Mouse (Mus musculus) urinary bladder, postnatal 4 days (tissue): ENCODE results near the gene Ppox.
"Not testable (repeated sequence)": the region's sequence is repeated elsewhere in the genome, so short reads cannot be mapped to it uniquely, and the experiment has no call there.

Experiments
- DNase-seq, 2 experiments: peaks; one replicate each; pipeline ENCODE4 v3.0.0; 2021 to 2022; ENCODE audit warnings: low spot score in 2 of 2

The Ppox gene

GRCm38 (mm10) chr1:171280916-171281527 lies at the start of gene Ppox:
Gene Ppox, minus strand, starts transcription at chr1:171281186.
- peak; percentile 89 for DNase-seq

DNA sequence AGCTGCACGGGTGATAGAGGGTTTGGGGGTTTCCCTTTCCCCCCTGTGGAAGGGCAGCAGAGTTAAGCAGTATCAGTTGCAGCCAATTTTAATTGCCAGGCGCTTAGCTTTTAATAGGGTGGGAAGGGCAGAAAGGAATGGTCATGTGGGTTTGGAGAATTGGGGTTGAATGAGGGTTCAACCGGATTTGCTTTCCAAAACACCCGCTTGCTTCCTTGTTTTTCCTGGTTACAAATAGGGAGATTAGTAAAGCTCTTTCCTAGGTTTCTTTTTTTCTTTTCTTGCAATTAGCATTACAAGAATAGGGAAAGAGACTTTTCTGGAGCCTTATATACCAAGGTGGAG lies 49.2 kb upstream of the Ppox start:
- DNase-seq = no peak

DNA sequence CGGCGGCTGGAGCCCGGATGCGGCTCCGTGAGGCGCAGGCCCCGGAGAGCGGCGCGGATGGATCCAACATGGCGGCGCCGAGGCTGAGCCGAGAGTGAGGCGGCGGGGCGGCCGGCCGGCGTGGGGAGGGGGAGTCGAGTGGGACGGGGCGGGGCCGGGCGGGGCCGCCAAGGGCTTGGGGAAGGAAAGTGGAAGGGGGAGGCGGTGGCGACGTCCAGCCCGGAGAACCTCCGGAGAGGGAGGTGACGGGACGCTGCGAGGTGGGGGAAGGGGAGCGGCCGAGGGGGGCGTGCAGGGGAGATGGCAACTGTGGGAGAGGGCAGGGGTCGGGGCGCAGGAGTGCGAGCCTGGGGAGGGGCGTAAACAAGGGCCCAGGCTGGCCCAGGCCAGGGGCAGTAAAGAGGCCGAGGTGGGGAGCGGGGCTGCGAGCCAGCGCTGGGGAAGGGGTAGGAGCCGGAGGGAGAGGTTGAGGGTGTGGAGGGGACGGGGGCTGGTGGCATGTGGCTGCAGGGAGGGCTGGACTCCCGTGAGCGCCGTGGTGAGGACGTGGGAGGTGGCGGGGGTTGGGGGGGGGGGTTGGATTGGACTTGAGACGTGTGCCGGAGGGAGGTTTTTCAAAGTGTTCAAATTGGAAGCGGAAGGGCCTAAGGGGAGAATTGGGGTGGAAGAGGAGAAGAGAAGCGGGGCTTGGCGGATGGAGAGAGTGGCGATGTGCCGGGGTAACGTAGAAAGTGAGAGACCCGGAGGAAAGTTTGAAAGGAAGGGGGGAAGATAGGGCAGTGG lies 48.6 kb upstream of the Ppox start:
- peak in 1 of 2 experiments; percentile 83 for DNase-seq

- DNase-seq = peak; percentile 87 to 91
These were observed 48.0 kb upstream of the Ppox start, which contains the start of gene Dedd for GRCm38 (mm10) chr1:171328839-171329432. Gene Dedd, plus strand, starts transcription at chr1:171329145.

GRCm38 (mm10) chr1:171328244-171328643 lies 47.3 kb upstream of the Ppox start:
- DNase-seq = no peak

GRCm38 (mm10) chr1:171326588-171326987 lies 45.6 kb upstream of the Ppox start:
- not testable (repeated sequence) for DNase-seq

- no peak for DNase-seq
These were observed 44.6 kb upstream of the Ppox start for GRCm38 (mm10) chr1:171325571-171325970.

- no peak for DNase-seq
These were observed 41.0 kb upstream of the Ppox start for GRCm38 (mm10) chr1:171322012-171322411.

DNA sequence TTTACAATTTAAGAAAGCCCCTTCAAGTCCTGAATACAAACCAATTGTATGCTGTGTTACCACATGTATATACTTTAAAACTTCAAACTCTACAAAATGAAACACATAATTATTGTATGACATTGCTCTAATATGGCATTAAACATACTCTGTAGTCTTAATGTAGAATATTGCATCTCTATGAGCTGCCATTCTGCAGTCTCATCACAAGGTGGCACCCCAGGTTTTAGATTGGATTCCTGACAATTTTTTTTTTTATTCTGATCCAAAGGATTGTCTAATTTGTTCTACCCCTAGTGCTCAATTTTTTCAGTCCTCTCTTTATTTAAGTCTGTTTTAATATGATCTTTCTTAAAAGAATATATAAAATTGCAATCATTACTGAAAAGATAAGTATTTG lies 40.4 kb upstream of the Ppox start:
- no peak for DNase-seq

GRCm38 (mm10) chr1:171320151-171320550 lies 39.2 kb upstream of the Ppox start:
- no peak for DNase-seq

DNA sequence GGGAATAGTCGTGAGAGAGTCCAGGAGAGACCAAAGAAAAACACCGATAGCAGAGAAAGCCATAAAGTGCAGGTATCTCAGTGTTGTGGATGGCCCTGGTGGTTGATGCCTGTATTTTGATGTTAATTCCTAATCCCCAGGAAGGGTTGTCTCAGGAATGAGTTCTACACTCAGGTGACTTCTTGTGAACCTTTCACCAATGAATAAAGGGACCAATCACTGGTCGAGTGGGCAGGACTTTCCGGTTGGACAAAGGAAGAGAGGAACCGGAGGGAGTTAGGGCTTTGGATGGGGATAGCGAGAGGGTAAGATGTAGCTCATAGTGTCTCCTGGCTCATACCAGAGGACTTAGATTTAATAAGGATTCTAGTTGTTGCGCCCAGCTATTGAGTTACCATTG lies 38.8 kb upstream of the Ppox start:
- no peak for DNase-seq

DNA sequence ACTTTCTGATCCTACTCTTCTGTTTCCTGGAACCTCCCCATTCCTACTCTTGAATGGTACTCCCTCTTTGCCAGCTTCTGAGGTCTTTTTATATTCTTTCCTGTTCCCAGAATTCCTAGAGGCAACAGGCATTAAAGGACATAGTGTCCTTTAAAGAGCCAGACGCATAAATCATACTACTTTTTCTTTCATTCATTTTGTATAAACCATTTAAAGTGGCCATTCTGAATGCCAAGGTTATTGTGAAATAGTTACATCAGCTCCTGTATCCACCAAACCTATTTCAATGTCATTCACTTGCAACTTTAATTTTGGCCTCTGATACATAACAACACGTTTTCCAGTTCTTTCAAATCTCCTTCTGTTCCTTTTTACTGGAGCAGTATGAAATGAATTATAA lies 28.3 kb upstream of the Ppox start:
- no peak for DNase-seq

DNA sequence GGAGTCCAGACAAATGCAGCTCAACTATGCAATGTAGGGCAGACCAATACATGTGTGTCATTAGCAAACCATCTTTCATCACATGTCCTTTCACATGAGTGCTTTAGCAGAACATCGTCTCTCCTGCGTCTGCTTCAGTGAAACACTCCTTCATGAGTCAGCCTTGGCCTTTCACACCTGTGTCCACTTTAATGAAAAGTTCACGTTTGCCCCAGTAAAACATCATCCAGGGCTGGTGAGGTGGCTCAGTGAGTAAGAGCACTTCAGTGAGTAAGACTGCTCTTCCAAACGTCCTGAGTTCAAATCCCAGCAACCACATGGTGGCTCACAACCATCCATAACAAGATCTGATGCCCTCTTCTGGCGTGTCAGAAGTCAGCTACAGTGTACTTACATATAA lies 25.2 kb upstream of the Ppox start:
- DNase-seq = not testable (repeated sequence)

DNA sequence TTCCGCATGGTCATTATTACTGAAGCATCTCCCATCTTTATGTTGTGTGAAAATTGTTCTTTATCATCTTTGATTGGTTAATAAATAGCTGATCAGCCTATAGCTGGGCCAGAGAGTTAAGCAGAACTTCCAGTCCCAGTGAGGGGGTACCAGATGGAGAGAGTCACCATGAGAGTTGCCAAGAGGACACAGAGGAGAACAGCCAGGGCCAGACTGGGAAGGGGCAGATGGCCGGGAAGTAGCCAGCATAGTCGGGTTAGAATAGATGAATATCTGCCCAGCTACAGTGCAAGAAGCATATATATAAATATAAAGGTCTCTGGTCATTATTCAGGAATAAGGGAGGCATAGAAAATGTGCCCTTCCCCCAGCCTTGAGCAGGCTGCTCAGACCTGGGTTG lies 17.2 kb upstream of the Ppox start:
- no peak for DNase-seq

GRCm38 (mm10) chr1:171295063-171295402 lies 14.0 kb upstream of the Ppox start:
- DNase-seq = no peak

DNA sequence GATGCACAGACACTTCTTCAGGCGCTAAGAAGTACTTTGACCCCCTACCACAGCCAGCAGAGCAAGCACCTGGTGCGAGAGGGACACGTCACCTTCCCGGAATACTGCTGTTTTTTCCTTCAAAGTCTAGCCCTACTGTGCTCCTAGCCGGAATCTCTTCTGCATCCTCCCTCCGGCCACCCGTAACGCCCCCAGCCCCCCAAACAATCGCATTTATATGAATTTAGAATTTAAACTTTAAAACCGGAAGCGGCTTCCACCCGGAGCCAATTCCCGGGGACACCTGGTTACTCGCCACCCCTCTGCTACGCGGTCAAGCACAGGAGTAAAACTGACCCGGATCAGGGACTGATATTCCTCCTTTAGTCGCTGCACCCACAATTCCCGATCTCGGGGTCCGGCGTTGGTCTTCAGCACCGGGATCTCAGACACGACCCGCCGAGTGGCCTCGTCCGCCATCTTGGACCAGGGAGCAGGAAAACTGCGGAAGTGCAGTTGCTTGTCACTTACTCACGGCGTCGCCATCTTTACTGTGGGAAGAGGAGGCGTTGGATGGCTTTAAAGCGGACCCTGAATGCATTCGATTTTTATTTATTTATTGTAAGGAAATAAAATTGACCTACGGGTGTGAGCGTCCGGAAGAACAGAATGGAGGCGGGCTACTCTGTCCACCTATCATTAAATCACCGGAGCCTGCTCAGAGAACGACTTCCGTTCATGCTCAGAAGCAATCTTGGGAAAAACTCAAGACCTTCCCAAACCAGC lies 13.5 kb upstream of the Ppox start, which contains the start of gene Ufc1:
TSS of gene Ufc1 (minus strand) at position 727 of the 765 bp plus-strand sequence.
- peak; percentile 81 to 82 for DNase-seq

DNA sequence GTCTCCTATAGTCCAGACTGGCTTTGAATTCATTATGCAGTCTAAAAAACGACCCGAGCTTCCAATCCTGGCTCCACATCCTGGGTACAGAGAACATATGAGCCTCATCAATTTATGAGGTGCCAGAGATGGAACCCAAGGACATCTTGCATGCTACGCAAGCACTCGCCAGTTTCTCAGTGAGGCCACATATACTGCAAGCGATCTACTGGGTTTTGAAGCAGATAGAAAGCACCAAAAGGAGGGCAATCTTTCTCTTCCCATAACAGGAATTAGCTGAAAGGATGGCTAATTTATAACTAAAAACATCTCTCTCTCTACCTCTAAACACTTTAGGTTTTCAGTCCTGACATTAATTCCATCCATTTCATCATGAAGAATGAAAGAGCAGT lies 12.9 kb upstream of the Ppox start:
- DNase-seq = no peak

DNA sequence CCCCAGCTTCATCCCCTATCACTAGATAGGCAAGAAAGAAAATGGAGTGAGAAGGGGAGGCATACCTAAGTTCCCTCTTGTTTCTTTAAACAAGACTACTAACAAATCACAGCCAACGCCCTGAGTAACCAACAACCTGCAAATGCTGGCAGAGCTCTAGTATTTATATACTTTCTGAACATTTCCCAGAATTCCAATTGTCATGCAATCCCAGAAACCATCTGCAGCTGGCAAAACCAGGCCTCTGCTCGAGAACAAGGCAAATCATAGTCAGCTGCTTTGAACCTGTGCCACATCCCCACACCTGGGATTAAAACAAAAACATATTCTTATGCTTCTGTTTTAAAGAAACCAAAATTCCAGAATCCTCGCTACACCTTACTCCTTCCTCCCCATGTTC lies 12.4 kb upstream of the Ppox start:
- no peak for DNase-seq

GRCm38 (mm10) chr1:171288328-171288727 lies 7.3 kb upstream of the Ppox start:
- DNase-seq = no peak

DNA sequence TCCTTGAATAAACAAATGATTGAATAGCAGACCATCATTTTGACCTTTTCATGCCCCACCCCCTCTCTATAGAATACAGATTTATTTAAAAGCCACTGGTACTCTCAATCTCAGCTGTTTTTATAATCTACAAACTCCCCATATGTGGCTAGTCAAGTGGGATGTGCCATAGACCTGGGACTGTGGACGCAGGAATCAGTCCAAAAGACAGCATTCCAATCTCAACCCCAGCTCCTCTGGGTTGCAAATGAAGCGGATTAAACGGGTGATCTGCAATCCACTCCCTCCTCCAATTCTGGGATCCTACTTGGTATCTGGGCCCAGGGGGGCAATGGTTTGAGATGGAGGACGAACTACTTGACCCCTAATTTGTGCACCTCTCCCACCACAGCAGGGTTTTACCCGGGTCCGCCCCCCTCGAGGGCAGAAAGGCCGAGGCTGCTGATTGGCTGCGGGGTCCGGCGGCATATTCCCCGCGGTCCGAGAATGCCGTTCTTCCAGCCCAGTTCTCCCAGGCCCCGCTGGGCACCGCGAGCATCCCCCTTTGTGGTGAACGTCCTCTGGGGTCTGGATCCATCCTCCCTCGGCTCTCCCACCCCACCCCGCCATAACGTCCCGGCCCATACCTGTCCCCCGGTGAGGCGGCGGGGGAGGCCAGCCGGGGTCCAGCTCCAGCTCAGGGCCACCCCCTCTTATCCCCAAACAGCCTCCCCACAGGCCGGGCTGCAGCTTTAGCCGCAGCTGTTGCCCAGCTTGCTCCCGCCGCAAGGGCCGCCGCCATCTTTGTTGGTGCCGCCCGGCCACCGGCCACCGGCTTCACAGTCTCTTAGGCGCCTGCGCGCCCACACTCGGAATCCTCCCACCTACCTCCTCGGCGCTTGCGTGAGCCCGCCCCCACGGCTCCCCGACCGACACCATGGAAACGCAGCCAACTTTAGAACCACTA lies 6.4 kb upstream of the Ppox start, which contains the start of gene Usp21:
TSS of gene Usp21 (minus strand) at position 856 of the 946 bp plus-strand sequence.
- peak; percentile 94 to 95 for DNase-seq

GRCm38 (mm10) chr1:171286517-171286916 lies 5.5 kb upstream of the Ppox start:
- no peak for DNase-seq
